Comparison of ENCODE assay signal across 17 mouse cellular contexts in genomic region chrX:95373101-95373500, GRCm38 (mm10).
"Had no signal": no experiment of that assay in that cellular context is flagged by ENCODE, and none has a peak within 500 bp of the region (broad histone marks: within the 10 kb centered on the region; RNA-seq: fewer than 3 reads in every experiment).

No protein-coding gene starts in this region.

- H3K27me3 ChIP-seq: neural tube, embryonic 12.5 days; neural tube, embryonic 13.5 days; neural tube, embryonic 15.5 days; stomach, embryonic 15.5 days had no signal

- H3K4me1 ChIP-seq: neural tube, embryonic 12.5 days; neural tube, embryonic 13.5 days; neural tube, embryonic 15.5 days; stomach, embryonic 15.5 days had no signal

- H3K27ac ChIP-seq: neural tube, embryonic 12.5 days; neural tube, embryonic 13.5 days; neural tube, embryonic 15.5 days; stomach, embryonic 15.5 days; stomach, postnatal 0 days had no signal

- H3K9ac ChIP-seq: neural tube, embryonic 12.5 days; neural tube, embryonic 13.5 days; neural tube, embryonic 15.5 days; stomach, embryonic 15.5 days had no signal

- DNase-seq: retina, postnatal 1 day; right cerebral cortex, adult 18-20 months; right cerebral cortex, postnatal 14 days; right cerebral cortex, postnatal 25 days; right cerebral cortex, postnatal 4 days; spleen, adult 18-20 months; thymus, adult 18-20 months; thymus, adult 2 months; thymus, postnatal 14 days; thymus, postnatal 25 days; thymus, postnatal 36 days; thymus, postnatal 4 days had no signal

- H3K36me3 ChIP-seq: neural tube, embryonic 12.5 days; neural tube, embryonic 13.5 days; neural tube, embryonic 15.5 days; stomach, embryonic 15.5 days had no signal

- H3K4me3 ChIP-seq: neural tube, embryonic 12.5 days; neural tube, embryonic 13.5 days; neural tube, embryonic 15.5 days; stomach, embryonic 15.5 days had no signal

- H3K9me3 ChIP-seq: neural tube, embryonic 12.5 days; neural tube, embryonic 13.5 days; neural tube, embryonic 15.5 days; stomach, embryonic 15.5 days had no signal
